Mouse (Mus musculus) retina, adult 2 months (tissue): ENCODE results near the gene Zfp982.
"Not testable (repeated sequence)": the region's sequence is repeated elsewhere in the genome, so short reads cannot be mapped to it uniquely, and the experiment has no call there.

Experiments
- DNase-seq: peaks from one replicate; pipeline ENCODE4 v3.0.0-alpha.2; 2012; ENCODE audit warnings: low read depth, low spot score

Zfp982 gene

DNA sequence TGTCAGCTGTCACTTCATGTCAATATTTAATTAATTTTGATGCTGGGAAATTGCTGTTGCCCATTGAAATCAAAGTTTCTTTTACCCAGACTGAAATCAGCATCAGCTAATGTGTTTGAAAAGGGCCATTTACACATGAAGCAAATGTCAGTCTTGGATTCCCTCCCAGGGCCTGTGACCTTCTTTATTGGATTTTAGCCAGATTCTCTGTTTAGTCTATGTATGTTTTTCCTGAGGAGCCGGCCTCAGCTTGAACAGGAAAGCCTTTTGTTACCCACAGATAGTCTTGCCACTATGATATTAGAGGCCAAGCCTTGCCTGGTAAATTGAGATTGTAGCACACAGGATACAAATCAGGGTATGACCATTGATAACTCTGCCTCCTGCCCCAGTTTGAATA, 66.9 kb downstream of the Zfp982 start:
- DNase-seq: not testable (repeated sequence)
